Mouse (Mus musculus) midbrain, embryonic 14.5 days (tissue): ENCODE measurements at regions not wholly inside any gene's neighbourhood (a gene's known extent, or its start where the extent isn't known, plus 50 kb on each side); places are given as distances from the start of the nearest gene placed in this dataset.
"Not testable (repeated sequence)": the region's sequence is repeated elsewhere in the genome, so short reads cannot be mapped to it uniquely, and the experiment has no call there.

Source experiments
- ATAC-seq: fragments of 200-750 bp; cut with Nextera tagmentation; 2 replicates; pipeline ENCODE4 v1.8.0; 2017; ENCODE audit warnings: moderate number of reproducible peaks, moderate library complexity; ENCODE audit not compliant: low FRiP score, low TSS enrichment
- DNase-seq: peaks from one replicate; pipeline ENCODE4 v3.0.0-alpha.2; 2015
- H3K27ac ChIP-seq: fragments of 300-500 bp; sonication (generic); replicated peaks from 2 replicates; pipeline ENCODE4 v1.5.1; 2014; ENCODE audit warnings: mild to moderate bottlenecking, low read depth, low read length, moderate library complexity
- H3K27me3 ChIP-seq: fragments of 300-500 bp; sonication (generic); 2 replicates; pipeline ENCODE4 v1.6.1; 2014; ENCODE audit warnings: low read length, control low read depth, mixed read lengths; ENCODE audit not compliant: control insufficient read depth, insufficient read depth
- H3K36me3 ChIP-seq: fragments of 300-500 bp; sonication (generic); 2 replicates; pipeline ENCODE4 v1.6.1; 2014; ENCODE audit warnings: low read length, control low read depth; ENCODE audit not compliant: control insufficient read depth, insufficient read depth
- H3K4me1 ChIP-seq: fragments of 300-500 bp; sonication (generic); 2 replicates; pipeline ENCODE4 v1.6.1; 2014; ENCODE audit warnings: mild to moderate bottlenecking, antibody characterized with exemption, low read length, control low read depth; ENCODE audit not compliant: control insufficient read depth, insufficient read depth
- H3K4me2 ChIP-seq: fragments of 300-500 bp; sonication (generic); 2 replicates; pipeline ENCODE4 v1.6.1; 2014; ENCODE audit warnings: mild to moderate bottlenecking, low read length, moderate library complexity
- H3K4me3 ChIP-seq: fragments of 300-500 bp; sonication (generic); replicated peaks from 2 replicates; pipeline ENCODE4 v1.5.1; 2014; ENCODE audit warnings: low read depth, low read length
- H3K9ac ChIP-seq: fragments of 300-500 bp; sonication (generic); replicated peaks from 2 replicates; pipeline ENCODE4 v1.6.1; 2014; ENCODE audit warnings: mild to moderate bottlenecking, low read length, moderate library complexity
- H3K9me3 ChIP-seq: fragments of 300-500 bp; sonication (generic); 2 replicates; pipeline ENCODE4 v1.6.1; 2016; ENCODE audit warnings: low read length, control low read depth, mixed read lengths; ENCODE audit not compliant: control insufficient read depth
- WGBS: fragments of 180-500 bp; shearing (Covaris S2); extraction: QIAGEN DNeasy Blood & Tissue Kit; methylation state at CpG from one replicate; pipeline ENCODE4 v1.1.7; 2014; 5-methylcytosine and 5-hydroxymethylcytosine counted together

DNA sequence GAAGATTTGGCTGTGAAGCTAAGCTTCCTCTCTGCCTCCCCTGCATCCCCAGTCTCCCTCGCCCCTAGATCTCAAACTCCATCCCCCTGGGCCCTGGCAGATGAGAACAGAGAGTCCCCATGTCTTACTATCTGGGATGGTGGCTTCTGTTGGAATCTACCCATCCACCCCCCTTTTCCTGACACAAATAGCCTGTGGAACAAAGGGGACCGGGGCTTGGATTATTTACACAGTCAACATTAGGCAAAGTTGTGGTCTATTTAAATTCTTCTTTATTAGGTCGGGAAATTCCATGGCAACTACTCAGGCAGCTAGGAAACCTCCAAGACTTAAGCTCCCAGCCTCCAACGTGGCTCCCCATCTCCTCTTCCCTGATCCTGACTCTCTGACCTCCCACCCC lies 279.9 kb downstream of the Cyp26b1 start:
- no peaks in the 10 kb centered on the region for H3K4me1 ChIP-seq
- no peak overlapping the region for H3K4me3 ChIP-seq
- no peaks in the 10 kb centered on the region for H3K27me3 ChIP-seq
- H3K36me3 ChIP-seq, result no peaks in the 10 kb centered on the region
- no peak overlapping the region for H3K9ac ChIP-seq
- no peak overlapping the region for H3K27ac ChIP-seq
- ATAC-seq (no peak), DNase-seq (peak; percentile 12)
- WGBS, result 8% methylated on average over 4 of the region's 4 CpGs
- no peak overlapping the region for H3K4me2 ChIP-seq
- H3K9me3 ChIP-seq, result no peaks in the 10 kb centered on the region

DNA sequence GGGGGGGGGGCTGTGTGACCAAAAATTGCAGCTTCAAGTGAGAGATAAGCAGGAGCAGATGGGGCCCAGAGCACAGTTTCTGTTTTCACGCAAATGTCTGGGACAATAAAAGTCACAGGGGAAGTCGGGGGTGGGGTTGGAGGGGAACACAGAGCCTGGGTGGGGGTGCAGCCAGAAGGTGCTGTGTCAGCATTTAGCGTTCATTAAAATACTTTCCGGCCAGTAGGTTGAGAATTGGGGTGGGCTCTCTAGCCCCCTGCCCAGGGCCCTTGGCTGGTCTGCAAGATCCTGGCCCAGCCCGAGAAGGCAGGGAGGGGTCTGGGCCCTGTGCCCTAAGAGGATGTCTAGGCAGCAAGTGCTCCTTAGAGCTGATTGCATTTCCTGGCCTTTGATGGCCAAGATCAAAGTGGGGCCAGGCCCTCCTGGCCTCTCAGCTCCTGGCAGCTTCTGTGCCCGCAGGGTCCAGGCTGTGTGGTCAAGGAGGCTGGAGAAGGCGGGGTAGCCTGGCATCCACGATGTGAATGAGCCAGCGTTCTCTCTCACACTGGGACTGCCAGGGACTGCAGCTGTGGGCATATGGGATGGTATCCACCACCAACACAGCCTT lies 283.0 kb downstream of the Cyp26b1 start:
- H3K27me3 ChIP-seq, result no peaks in the 10 kb centered on the region
- H3K36me3 ChIP-seq, result no peaks in the 10 kb centered on the region
- ATAC-seq (no peak), DNase-seq (no peak)
- no peak overlapping the region for H3K4me2 ChIP-seq
- no peaks in the 10 kb centered on the region for H3K4me1 ChIP-seq
- no peak overlapping the region for H3K27ac ChIP-seq
- H3K4me3 ChIP-seq, result no peak overlapping the region
- H3K9ac ChIP-seq, result no peak overlapping the region
- 77% methylated on average over 9 of the region's 9 CpGs for WGBS
- H3K9me3 ChIP-seq, result no peaks in the 10 kb centered on the region

DNA sequence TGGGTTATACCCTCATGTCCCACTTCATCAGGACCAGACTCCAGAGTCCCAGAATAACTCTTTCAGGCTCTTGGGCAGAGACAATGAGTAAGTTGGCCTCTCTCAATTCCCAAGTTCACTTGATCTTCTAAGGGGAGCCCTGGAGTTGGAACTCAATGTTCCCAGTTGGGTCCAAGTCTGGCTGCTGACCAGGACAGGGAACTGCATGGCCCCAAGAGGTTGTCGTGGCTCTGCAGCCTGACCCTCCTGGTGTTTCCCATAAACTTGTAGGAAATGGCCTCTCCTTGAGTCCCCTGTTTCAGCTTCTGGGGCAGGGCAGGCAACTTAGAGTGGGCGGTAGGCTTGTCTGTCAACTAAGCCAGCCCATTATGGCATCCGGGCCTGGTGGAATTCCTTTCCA lies 286.2 kb downstream of the Cyp26b1 start:
- Histone ChIP-seq H3K9ac (no peak overlapping the region), H3K4me2 (no peak overlapping the region), H3K4me1 (no peaks in the 10 kb centered on the region), H3K27ac (no peak overlapping the region), H3K36me3 (no peaks in the 10 kb centered on the region), H3K9me3 (no peaks in the 10 kb centered on the region), H3K4me3 (no peak overlapping the region), H3K27me3 (no peaks in the 10 kb centered on the region)
- ATAC-seq (no peak), DNase-seq (no peak)
- 90% methylated on average over 3 of the region's 3 CpGs for WGBS

DNA sequence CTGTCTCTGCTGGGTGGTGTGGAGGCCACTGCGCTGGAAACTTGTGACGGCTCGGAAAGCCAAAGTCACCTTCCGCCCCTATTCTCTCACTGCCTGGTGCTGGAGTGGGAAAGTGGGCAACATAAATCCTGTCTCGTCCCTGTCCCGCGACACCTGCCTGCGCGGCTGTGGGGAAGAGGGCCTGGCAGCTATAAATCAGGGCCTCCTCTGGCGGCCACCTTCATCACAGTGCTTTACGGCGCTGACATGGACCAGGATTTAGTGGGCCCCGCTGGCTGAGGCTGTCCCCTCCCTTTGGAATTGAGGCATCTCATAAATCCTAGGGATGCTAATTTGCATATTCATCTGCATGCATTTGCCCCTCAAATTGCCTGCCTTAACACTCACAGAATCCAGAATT lies 287.1 kb downstream of the Cyp26b1 start:
- ATAC-seq (no peak), DNase-seq (no peak)
- Histone ChIP-seq H3K36me3 (no peaks in the 10 kb centered on the region), H3K4me3 (no peak overlapping the region), H3K9ac (no peak overlapping the region), H3K9me3 (no peaks in the 10 kb centered on the region), H3K4me2 (no peak overlapping the region), H3K4me1 (no peaks in the 10 kb centered on the region), H3K27me3 (no peaks in the 10 kb centered on the region), H3K27ac (no peak overlapping the region)
- WGBS, result 85% methylated on average over 13 of the region's 13 CpGs

DNA sequence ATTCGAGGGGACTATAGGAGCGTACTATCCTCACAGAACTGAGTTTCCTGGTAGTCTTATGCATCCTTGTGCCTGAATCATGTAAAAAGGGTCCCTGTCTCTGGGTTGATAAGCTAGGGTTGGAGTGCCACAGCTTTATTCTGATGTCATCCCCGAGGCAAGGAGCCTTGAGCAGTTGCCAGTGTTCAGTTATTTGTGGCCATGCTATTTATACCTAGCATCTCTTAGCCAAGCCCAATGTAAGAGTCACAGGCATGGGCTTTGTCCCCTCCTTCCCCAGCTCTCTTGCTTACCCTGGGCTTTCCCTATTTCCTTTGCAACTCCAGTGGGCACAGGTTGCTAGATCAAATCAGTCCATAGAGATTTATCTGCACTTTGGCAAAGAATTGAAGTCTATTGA lies 288.6 kb downstream of the Cyp26b1 start:
- Histone ChIP-seq H3K27me3 (no peaks in the 10 kb centered on the region), H3K4me3 (no peak overlapping the region), H3K4me1 (no peaks in the 10 kb centered on the region), H3K4me2 (no peak overlapping the region), H3K36me3 (no peaks in the 10 kb centered on the region), H3K9me3 (no peaks in the 10 kb centered on the region), H3K27ac (no peak overlapping the region), H3K9ac (no peak overlapping the region)
- no peak for DNase-seq
- no peak for ATAC-seq
- 80% methylated on average over 3 of the region's 3 CpGs for WGBS

DNA sequence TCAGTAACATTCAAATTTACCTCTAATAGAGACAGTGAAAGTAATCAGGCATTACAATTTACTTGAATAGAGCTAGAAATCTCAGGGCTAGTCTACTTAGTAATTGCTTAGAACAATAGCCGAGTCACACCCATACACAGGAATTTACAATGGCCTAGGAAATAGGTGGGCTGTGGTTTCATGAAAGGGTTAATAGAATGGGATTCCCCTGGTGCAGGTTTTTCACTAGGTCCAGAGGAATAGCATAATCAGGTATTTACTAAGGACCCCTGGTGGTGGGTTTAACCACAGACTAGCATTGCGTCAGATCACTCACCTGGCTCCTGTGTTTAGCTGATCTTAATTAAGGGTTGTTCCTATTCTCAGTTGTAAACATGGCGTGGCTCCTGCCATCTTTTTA lies 290.8 kb downstream of the Cyp26b1 start:
- not testable (repeated sequence) for H3K4me1 ChIP-seq, H3K27ac ChIP-seq, H3K36me3 ChIP-seq, DNase-seq, H3K9ac ChIP-seq, H3K4me3 ChIP-seq, H3K4me2 ChIP-seq, H3K9me3 ChIP-seq, H3K27me3 ChIP-seq, ATAC-seq
- 85% methylated on average over 3 of the region's 3 CpGs for WGBS

DNA sequence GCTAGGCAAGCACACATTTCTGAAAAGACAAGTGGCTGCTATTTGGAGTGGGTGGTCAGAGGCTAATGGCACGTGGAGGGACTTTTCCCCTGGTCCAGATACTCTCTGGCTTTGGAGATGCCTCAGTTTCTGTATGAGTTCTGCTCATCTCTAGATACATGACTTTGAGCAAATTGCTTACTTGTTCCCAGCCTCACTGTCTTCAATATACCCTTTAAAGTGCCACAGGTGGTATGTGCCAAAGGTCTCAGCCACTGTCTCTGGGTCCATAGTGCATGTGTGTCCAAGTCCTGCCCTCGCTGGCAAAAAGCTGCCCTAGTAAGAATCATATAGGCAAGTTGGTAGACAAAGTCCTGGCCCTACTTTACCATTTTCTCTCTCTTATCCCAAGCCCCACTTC lies 291.5 kb downstream of the Dysf start:
- Histone ChIP-seq H3K36me3 (no peaks in the 10 kb centered on the region), H3K27ac (no peak overlapping the region), H3K9ac (no peak overlapping the region), H3K4me2 (no peak overlapping the region), H3K9me3 (no peaks in the 10 kb centered on the region), H3K4me1 (no peaks in the 10 kb centered on the region), H3K4me3 (no peak overlapping the region), H3K27me3 (no peaks in the 10 kb centered on the region)
- no peak for ATAC-seq
- 82% methylated on average over 2 of the region's 2 CpGs for WGBS
- DNase-seq, result no peak

DNA sequence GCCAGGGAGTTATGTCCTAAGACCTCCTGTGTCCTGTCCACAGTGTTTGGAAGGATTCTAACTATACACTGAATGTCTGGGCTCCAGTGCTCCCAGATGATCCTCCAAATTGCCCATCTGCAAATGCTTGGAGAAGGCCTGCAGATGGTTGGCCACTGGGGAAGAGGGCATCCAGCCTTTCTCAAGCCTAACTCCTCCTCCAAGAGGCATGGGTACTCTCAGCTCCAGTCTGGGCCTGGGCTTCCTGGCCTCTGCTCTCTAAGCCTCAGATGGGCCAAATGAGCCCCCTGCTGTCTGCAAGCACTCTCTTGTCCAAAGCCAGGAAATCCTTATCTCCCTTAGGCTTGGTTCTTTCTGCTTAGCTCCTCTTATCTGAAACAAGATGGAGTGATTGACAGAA lies 290.8 kb downstream of the Dysf start:
- no peak for ATAC-seq

DNA sequence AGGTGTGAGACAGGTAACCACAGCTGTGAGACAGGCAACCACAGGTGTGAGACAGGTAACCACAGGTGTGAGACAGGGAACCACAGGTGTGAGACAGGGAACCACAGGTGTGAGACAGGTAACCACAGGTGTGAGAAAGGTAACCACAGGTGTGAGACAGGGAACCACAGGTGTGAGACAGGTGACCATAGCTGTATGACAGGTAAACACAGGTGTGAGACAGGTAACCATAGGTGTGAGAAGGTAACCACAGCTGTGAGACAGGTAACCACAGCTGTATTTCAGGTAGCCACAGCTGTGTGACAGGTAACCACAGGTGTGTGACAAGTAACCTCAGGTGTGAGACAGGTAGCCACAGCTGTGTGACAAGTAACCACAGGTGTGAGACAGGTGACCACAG lies 265.5 kb downstream of the Dysf start:
- not testable (repeated sequence) for H3K4me1 ChIP-seq, H3K27ac ChIP-seq, H3K36me3 ChIP-seq, H3K9me3 ChIP-seq, H3K4me2 ChIP-seq, ATAC-seq, DNase-seq, H3K27me3 ChIP-seq, H3K9ac ChIP-seq, H3K4me3 ChIP-seq

More for the DNA sequence above, 290.8 kb downstream of the Dysf start:
- no peak overlapping the region for H3K4me2 ChIP-seq
- H3K36me3 ChIP-seq, result no peaks in the 10 kb centered on the region
- H3K27ac ChIP-seq, result no peak overlapping the region
- DNase-seq, result no peak
- H3K9me3 ChIP-seq, result no peaks in the 10 kb centered on the region
- H3K9ac ChIP-seq, result no peak overlapping the region
- H3K4me3 ChIP-seq, result no peak overlapping the region
- no peaks in the 10 kb centered on the region for H3K4me1 ChIP-seq
- H3K27me3 ChIP-seq, result no peaks in the 10 kb centered on the region
